Mouse (Mus musculus) right cerebral cortex, postnatal 14 days (tissue): Measurements from ENCODE around the gene Ttc39b.

Experiments
- DNase-seq: peaks from one replicate; pipeline ENCODE4 v3.0.0; 2022

The Ttc39b gene

GRCm38 (mm10) chr4:83228073-83228472 lies 96.0 kb downstream of the Ttc39b start:
- DNase-seq: peak; percentile 33

GRCm38 (mm10) chr4:83225633-83226360 lies 98.3 kb downstream of the Ttc39b start:
- DNase-seq: no peak

DNA sequence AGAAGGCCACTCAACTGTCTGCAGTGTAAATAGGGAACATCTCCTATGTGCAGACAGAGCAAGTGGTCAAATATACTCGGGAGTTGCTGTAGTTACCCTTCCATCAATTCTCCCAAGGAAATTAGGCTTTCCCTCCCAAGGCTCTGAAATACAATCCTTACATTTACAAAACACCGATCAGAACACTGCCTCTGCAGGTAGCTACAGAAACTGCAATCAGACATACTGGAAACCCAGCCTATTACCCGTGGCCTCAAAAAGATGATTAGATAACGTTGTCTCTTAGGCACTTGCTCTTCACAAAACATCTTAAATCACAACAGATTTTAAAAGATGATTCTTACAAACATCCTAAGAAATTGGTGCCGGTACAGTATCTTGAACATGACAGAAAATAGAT lies 99.8 kb downstream of the Ttc39b start:
- no peak for DNase-seq

DNA sequence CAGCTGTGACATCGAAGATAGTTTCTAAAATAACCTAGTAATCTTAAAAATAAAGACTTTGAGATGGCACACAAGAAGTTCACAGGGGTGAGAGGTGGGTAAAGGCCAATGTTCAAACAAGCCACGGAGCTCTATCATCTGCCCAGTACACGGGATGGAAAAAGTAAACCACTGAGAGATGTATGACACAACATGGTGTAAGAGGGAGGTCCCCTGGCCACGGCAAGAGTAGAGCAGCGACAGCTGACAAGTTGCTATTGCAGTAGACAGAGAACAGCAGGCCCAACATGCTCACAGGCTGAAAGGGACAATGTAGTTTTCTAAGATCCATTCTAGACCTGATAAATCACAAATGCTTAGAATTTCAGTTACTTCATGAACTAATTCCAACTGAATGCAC lies 100.9 kb downstream of the Ttc39b start:
- no peak for DNase-seq

- no peak for DNase-seq
Measured at GRCm38 (mm10) chr4:83220761-83221557, 103.1 kb downstream of the Ttc39b start.

DNA sequence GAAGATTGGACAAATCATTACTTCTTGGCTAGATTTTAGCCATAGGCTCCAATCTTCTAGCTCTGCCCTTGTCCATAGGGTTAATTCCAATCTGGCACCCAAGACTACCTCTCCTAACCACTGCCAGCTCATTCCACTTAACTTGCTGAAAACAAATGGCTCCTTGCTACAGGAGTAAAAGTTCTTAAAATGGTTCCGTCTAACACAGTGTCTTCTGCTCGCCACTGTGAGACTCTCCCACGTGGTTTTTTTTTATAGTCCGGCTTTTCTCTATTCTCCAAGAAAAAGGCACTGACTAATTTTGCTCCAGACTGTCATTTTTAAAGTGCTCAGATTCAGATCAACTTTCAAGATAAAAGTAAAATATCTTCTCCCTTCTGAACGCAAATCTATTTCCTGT lies 104.8 kb downstream of the Ttc39b start:
- DNase-seq: no peak

- DNase-seq: no peak
Measured at GRCm38 (mm10) chr4:83217128-83217527, 106.9 kb downstream of the Ttc39b start.

DNA sequence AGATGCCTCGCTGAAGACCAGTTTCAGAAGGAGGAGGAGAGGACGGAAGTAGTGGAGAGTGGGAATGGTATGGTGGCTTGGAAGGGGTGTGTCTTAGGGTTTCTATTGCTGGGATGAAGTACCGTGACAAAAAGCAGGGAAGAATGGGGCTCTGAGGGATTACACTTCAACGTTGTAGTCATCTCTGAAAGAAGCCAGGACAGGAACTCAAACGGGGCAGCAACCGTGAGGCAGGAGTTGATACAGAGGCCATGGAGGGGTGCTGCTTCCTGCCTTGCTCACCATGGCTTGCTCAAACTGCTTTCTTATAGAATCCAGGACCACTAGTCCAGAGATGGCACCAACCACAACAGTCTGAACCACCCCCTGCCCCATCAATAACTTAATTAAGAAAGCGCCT lies 107.7 kb downstream of the Ttc39b start:
- no peak for DNase-seq

DNA sequence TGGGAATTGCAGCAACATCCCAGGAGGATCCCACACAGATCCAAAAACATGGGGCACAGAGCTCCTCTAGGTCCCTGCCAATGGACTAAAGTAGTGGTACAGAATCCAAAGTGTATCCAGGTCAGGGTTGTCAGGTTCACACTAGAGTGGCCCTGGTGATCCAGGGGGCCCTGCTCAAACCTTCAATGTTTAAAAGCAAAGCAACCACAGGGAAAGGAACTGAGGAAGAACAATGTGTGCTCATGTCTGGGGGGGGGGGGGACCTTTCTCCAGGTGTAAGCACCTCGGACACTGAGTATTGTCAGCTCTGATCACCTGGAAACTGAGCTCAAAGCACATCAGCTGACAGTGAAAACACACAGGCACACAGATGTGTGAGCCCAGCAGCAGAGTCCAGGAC lies 108.3 kb downstream of the Ttc39b start:
- no peak for DNase-seq

- no peak for DNase-seq
Measured at GRCm38 (mm10) chr4:83214822-83215558, 109.1 kb downstream of the Ttc39b start.

- DNase-seq: no peak
Measured at GRCm38 (mm10) chr4:83213752-83214151, 110.3 kb downstream of the Ttc39b start.

DNA sequence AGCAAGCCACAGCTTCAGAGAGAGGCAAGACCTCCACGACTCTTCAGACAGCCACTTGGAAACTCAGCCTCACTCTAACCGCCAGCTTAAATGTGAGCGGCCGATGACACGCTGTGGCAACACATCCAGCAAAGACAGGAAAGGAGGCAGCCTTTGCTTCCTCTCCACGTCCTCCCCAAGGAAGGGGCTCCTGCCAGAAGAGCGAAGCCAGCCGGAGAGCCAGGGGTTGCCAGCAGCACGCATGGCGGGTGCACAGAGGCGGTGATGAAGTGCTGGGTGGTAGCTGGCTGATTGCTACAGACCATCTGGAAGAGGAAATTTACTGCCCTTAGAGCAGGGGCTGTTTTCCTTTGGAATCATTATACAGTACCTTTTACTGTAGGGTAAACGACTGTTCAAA lies 112.3 kb downstream of the Ttc39b start:
- DNase-seq: no peak

GRCm38 (mm10) chr4:83210437-83210836 lies 113.6 kb downstream of the Ttc39b start:
- DNase-seq: no peak

GRCm38 (mm10) chr4:83206803-83207586 lies 117.1 kb downstream of the Ttc39b start:
- DNase-seq: no peak

- DNase-seq: no peak
Measured at GRCm38 (mm10) chr4:83206416-83206802, 117.6 kb downstream of the Ttc39b start.

GRCm38 (mm10) chr4:83199391-83199790 lies 124.7 kb downstream of the Ttc39b start:
- no peak for DNase-seq

GRCm38 (mm10) chr4:83198123-83198522 lies 125.9 kb downstream of the Ttc39b start:
- no peak for DNase-seq

DNA sequence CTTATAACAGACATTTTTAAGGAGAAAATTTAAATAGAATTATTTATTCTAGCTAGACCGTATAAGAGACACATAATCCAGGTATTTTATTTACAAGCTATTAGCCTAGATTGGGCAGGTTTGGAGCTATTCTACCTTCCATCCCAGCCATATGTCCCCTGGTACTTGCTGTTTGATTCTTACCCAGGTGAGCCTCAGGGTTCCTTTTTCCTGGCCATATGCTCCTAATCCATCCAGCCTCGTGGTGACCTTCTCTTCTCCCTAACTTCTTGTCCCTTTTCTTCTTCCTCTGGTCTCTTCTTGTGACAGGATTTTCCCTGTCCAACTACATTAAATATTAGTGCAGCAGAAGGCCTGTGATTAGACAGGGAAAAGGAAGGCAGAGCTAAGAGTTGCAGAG lies 134.3 kb downstream of the Ttc39b start:
- DNase-seq: no peak

GRCm38 (mm10) chr4:83187324-83187723 lies 136.7 kb downstream of the Ttc39b start:
- no peak for DNase-seq

DNA sequence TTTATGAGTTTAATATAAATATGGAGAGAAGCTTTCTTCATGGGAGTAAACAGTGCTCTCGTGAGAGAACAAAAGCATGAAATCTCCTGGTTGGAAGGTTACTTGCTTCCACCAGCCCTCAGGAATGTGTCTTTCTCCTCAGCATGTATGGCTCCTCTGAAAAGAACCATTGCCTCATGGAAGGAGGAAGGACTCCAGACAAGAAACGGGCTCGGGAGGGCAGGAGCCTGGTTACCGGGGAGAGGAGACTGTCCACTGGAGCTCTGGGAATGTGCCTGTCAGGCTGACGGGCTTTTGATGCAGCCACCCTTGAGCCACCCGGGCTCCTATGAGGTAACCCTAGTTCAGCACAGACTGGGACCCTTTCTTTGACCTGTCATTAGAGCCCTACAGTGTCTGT lies 137.6 kb downstream of the Ttc39b start:
- DNase-seq: no peak

DNA sequence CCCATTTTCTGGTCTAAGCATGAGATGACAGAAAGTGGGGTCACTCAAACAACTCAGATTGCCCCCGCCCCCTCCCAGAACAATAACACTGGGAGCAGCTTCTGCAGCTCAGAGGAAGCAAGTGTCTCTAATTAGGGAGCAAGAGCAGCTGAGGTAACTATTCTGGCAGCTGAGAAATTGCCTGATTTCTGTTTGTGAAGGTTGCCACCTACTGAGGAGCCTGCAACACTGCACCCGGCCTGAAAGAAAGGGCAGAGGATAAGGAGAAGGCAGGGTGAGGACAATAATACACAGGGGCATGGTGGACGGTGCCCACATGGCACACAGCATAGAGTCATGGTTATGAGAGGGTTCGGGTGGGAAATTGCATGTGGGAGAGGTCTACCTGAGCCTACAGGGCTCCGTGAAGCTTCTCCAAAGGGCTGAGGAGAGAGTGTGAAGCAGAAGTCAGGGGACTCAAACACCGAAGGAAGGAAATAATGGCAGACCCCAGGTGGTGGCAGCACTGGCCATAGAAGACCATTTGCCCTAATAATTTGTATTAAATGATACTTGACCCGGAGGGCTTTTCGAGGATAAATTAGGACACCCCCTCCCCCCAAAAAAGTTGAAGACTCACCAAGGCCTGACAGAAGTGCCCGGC lies 140.6 kb downstream of the Ttc39b start:
- peak; percentile 42 for DNase-seq
